Mouse (Mus musculus) myocyte (in vitro differentiated cells): ENCODE data around the gene Vmn1r208.
"Not testable (repeated sequence)": the region's sequence is repeated elsewhere in the genome, so short reads cannot be mapped to it uniquely, and the experiment has no call there.

Source experiments
- MYOD1 ChIP-seq, 3 experiments: IDR thresholded peaks; one replicate each; pipeline ENCODE4 v1.6.1; 2011; ENCODE audit warnings: control low read depth in 2 of 3, low read depth in 2 of 3, mild to moderate bottlenecking in 2 of 3, moderate library complexity in 1 of 3; ENCODE audit not compliant: insufficient read length in 2 of 3, control insufficient read depth in 1 of 3
- POLR2A ChIP-seq: IDR thresholded peaks from one replicate; pipeline ENCODE4 v1.6.1; 2011; ENCODE audit warnings: low read depth, mild to moderate bottlenecking, control low read depth, moderate library complexity; ENCODE audit not compliant: insufficient read length
- USF1 ChIP-seq: IDR thresholded peaks from one replicate; pipeline ENCODE4 v1.6.1; 2011; ENCODE audit warnings: low read depth, mild to moderate bottlenecking, control low read depth, moderate library complexity

DNA sequence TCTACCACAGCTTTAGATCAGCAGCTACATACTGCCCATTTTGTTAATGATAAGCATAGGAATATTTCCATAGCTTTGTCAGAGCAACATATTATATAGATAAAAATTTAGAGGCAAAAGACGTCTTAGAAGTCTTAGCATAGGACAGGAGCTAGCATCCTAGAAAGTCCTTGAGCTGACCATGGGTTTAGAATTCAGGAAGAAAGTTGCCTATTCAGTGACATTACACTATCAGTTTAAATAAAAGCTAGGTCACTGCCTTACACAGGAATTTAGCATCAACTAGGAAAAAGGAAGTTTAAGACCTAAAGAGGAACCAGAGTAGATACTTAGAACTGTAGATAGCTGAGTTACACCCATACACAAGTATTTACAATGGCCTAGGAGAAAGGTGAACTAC lies 44.4 kb upstream of the Vmn1r208 start:
- TF ChIP-seq USF1; MYOD1 (IDR thresholded peaks at IDR 0.05; ENCODE audit: control insufficient read depth in 1 of 3, insufficient read length in 2 of 3, low read depth in 2 of 3); POLR2A: not testable (repeated sequence)
